Mouse (Mus musculus) liver, adult 2 months (tissue): ENCODE data around the gene Tenm2. TPM values are rescaled to one million over a fixed set of nuclear protein-coding genes. Genes with fewer than 3 reads are reported as not detected.

Experiments used
- DNase-seq: peaks from one replicate; pipeline ENCODE4 v3.0.0-alpha.2; 2011; ENCODE audit warnings: low read depth, low spot score; ENCODE audit errors: extremely low read depth
- H3K27ac ChIP-seq: fragments of 200-500 bp; replicated peaks from 2 replicates; pipeline ENCODE4 v1.5.1; 2012; ENCODE audit warnings: low read depth, mild to moderate bottlenecking, control low read depth, inconsistent platforms, low read length; ENCODE audit not compliant: insufficient read depth
- H3K27me3 ChIP-seq: fragments of 200-500 bp; 2 replicates; pipeline ENCODE4 v1.6.1; 2012; ENCODE audit warnings: mild to moderate bottlenecking, moderate library complexity, low read length, inconsistent platforms; ENCODE audit not compliant: control insufficient read depth, insufficient read depth
- H3K36me3 ChIP-seq: fragments of 200-500 bp; 2 replicates; pipeline ENCODE4 v1.6.1; 2012; ENCODE audit warnings: low read length, inconsistent platforms; ENCODE audit not compliant: control insufficient read depth, insufficient read depth
- H3K4me1 ChIP-seq: fragments of 200-500 bp; 2 replicates; pipeline ENCODE4 v1.6.1; 2011; ENCODE audit warnings: low read length; ENCODE audit not compliant: control insufficient read depth, insufficient read depth
- H3K4me3 ChIP-seq: fragments of 200-500 bp; 2 replicates; pipeline ENCODE4 v1.5.1; 2011; ENCODE audit warnings: low read depth, mild to moderate bottlenecking, control low read depth, low read length, moderate library complexity; ENCODE audit not compliant: insufficient read depth
- H3K79me2 ChIP-seq: fragments of 200-500 bp; 2 replicates; pipeline ENCODE4 v1.6.1; 2012; ENCODE audit warnings: inconsistent platforms, mild to moderate bottlenecking, low read length, moderate library complexity; ENCODE audit not compliant: control insufficient read depth, insufficient read depth
- H3K9ac ChIP-seq: fragments of 200-500 bp; 2 replicates; pipeline ENCODE4 v1.6.1; 2012; ENCODE audit warnings: low read depth, mild to moderate bottlenecking, control low read depth, inconsistent platforms, low read length
- CTCF ChIP-seq: fragments of 200-500 bp; IDR thresholded peaks from 2 replicates; pipeline ENCODE4 v1.5.1; 2011; ENCODE audit warnings: low read depth, low read length, control low read depth
- POLR2A ChIP-seq: fragments of 200-500 bp; IDR thresholded peaks from 2 replicates; pipeline ENCODE4 v1.6.1; 2011; ENCODE audit warnings: low read length, control low read depth; ENCODE audit not compliant: insufficient read depth; ENCODE audit errors: extremely low read depth
- WGBS: fragments of 180-500 bp; shearing (Covaris S2); methylation state at CpG from one replicate; pipeline ENCODE4 v1.1.7; 2018; 5-methylcytosine and 5-hydroxymethylcytosine counted together
- polyA plus RNA-seq: library from polyadenylated mRNA; depleted of rRNA; stranded (reverse); fragments of >200 nt; gene quantifications from 2 replicates; pipeline ENCODE4 v1.2.3, GENCODE M21; 2012
- total RNA-seq: library from RNA; depleted of rRNA; stranded (reverse); fragments of >200 nt; gene quantifications from 2 replicates; pipeline ENCODE4 v1.2.3, GENCODE M21; 2014

Gene Tenm2
- total and polyA plus RNA-seq, 2 experiments, result not detected

DNA sequence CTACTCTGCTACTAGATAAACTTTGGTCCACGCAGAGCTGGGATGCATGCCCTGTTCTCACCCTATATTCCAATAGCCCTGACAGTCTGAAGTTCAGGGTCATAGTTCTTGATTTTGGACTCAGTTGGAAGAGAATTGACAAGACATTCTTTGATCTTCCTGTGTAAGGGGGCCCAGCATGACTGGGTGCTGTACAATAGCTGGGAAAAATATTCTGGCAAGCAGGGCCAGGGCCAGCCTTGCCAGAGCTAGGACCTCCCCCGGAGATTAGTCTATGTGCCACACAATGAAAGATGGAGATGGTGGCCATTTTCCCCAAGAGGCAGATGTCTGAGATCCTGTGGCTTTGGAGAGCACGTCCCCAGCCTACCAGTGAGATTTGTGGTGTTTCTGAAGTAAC is 1021.2 kb downstream of the Tenm2 start:
- TF ChIP-seq POLR2A, result no peak
- no peak for TF ChIP-seq CTCF
- whole genome bisulfite sequencing, result 80% methylated on average over 3 of the region's 3 CpGs
- H3K4me1 ChIP-seq, result no peaks in the 10 kb centered on the region

DNA sequence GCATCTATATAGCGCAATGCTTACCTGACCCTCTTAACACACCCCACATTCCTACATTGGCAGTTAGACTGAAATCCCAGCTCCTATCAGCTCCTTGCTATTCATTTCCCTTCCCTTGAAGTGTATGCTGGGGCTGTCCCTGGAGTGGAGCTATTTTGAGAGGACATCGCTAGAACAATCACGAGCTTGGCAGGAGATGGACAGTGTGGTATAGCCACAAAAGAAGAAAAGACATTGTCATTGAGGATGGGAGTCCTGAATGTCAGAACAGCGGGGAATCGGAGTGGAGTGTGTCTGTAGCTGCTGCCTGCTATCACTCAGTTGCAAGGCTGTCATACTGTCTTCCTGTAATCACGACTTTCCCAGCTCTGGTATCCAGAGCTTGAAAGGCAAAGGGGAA is 1031.4 kb downstream of the Tenm2 start:
- Histone ChIP-seq H3K27ac (no peak overlapping the region), H3K36me3 (no peaks in the 10 kb centered on the region), H3K9ac (no peak overlapping the region), H3K4me3 (no peak overlapping the region), H3K79me2 (no peaks in the 10 kb centered on the region), H3K4me1 (no peaks in the 10 kb centered on the region), H3K27me3 (0 out of 2 replicates have a peak, but pooled peaks cover 3% of the 10 kb centered on the region)
- TF ChIP-seq CTCF (no peak), POLR2A (no peak)
- 79% methylated on average over 6 of the region's 6 CpGs for WGBS
- DNase-seq, result no peak

More for the DNA sequence above, 1021.2 kb downstream of the Tenm2 start:
- Histone ChIP-seq H3K79me2 (no peaks in the 10 kb centered on the region), H3K36me3 (no peaks in the 10 kb centered on the region), H3K27ac (no peak overlapping the region), H3K9ac (no peak overlapping the region), H3K4me3 (no peak overlapping the region), H3K27me3 (no peaks in the 10 kb centered on the region)
- no peak for DNase-seq

DNA sequence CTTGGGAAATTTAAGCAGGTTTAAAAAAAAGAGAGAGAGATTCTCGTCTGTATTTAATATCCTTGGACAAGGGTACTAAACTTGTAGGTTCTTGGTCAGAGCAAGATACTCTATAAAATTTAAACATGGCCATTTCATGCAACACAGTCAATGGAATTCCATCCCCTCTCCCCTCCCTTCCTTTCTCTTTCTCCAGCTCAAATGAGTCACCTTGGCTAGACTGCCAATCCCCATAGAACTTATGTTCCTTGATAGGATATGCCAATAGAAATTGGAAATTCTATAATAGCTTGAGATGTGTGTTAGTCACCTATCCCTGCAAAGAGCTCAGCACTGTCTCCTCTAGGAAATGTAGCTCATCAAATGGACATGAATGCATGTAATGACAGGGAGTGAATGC is 1031.9 kb downstream of the Tenm2 start:
- Histone ChIP-seq H3K4me1 (no peaks in the 10 kb centered on the region), H3K9ac (no peak overlapping the region), H3K27ac (no peak overlapping the region), H3K27me3 (0 out of 2 replicates have a peak, but pooled peaks cover 3% of the 10 kb centered on the region), H3K36me3 (no peaks in the 10 kb centered on the region), H3K4me3 (no peak overlapping the region), H3K79me2 (no peaks in the 10 kb centered on the region)
- WGBS, result 41% methylated on average over 1 of the region's 1 CpGs
- no peak for DNase-seq
- TF ChIP-seq CTCF, result no peak
- TF ChIP-seq POLR2A, result no peak

DNA sequence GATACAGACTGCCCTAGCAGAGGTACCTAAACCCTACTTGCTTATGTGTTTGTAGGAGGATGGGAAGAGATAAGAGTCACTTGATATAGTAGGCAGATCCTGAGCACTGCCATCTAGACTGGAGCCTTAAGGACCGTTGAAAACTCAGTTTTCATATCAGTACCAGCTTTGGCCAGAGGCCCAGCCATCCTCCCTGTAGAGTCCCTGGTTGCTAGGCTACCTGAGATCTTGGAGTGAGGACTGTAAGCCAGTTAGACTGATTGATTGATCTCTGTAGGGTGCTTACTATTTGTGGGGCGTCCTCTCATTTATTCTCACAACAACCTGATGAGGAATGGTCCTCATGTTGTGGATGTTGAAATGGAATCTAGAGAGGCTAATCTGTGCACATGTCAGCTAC is 1041.4 kb downstream of the Tenm2 start:
- H3K27me3 ChIP-seq, result no peaks in the 10 kb centered on the region; the same call in 1 of the 2 replicates
- H3K4me3 ChIP-seq, result no peak overlapping the region
- H3K4me1 ChIP-seq, result no peaks in the 10 kb centered on the region
- H3K36me3 ChIP-seq, result no peaks in the 10 kb centered on the region
- 69% methylated on average over 2 of the region's 2 CpGs for WGBS
- DNase-seq, result no peak
- no peak overlapping the region for H3K27ac ChIP-seq
- no peak overlapping the region for H3K9ac ChIP-seq
- TF ChIP-seq CTCF (no peak), POLR2A (no peak)
- H3K79me2 ChIP-seq, result no peaks in the 10 kb centered on the region

DNA sequence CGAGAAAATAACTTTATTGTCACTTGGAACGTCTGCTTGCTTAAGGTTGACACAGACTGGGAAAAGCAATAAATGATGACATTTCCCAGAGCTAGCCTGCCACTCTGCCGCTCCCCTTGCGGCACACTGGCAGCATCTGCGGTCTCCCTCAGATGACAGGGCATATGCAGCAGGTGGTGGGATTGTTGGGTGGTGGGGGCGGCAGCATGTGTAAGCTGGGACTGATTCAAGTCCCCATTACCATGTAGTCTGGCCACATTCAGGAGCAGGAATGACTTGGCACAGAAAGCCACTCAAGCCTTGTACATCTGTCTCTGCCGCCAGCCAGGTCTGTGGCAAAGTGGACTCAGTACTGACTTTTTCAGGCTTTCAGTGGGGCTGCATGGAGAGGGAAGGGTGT is 1059.7 kb downstream of the Tenm2 start:
- Histone ChIP-seq H3K27ac (no peak overlapping the region), H3K4me1 (no peaks in the 10 kb centered on the region), H3K27me3 (no peaks in the 10 kb centered on the region), H3K9ac (no peak overlapping the region), H3K4me3 (no peak overlapping the region), H3K79me2 (no peaks in the 10 kb centered on the region), H3K36me3 (no peaks in the 10 kb centered on the region)
- TF ChIP-seq POLR2A, result no peak
- no peak for TF ChIP-seq CTCF
- no peak for DNase-seq
- 81% methylated on average over 7 of the region's 7 CpGs for WGBS

DNA sequence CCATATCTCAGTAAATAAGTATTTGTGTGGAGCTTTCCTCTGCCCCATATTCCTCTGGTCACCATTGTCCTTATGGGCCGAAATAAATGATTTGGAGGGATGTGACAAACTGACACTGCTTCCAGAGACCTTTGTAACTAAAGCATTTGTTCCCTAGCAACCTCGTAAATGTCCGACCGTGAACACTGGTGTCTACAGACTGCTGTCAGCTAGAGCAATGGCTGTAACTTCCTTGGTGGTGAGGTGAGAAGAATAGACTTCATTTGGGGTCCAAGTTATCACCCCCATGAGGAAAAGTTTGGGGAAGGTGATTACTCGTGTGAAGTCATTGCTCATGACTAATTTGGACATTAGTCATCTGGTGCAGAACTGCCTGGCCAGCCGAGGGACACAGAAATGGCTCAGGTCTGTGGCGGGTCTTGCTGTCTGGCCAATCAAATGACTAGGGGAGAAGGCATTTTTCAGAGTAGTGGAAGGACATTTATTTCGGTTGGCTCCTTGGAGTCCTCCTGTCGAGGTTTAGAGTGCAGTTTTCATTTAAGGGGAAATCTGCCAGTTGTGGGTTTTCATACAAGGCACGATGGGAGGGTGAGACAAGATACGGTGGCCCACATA is 1062.6 kb downstream of the Tenm2 start:
- Histone ChIP-seq H3K9ac (no peak overlapping the region), H3K4me1 (no peaks in the 10 kb centered on the region), H3K4me3 (no peak overlapping the region), H3K79me2 (no peaks in the 10 kb centered on the region), H3K27me3 (no peaks in the 10 kb centered on the region), H3K27ac (no peak overlapping the region), H3K36me3 (no peaks in the 10 kb centered on the region)
- DNase-seq, result no peak
- 79% methylated on average over 11 of the region's 11 CpGs for WGBS
- no peak for TF ChIP-seq POLR2A
- TF ChIP-seq CTCF, result no peak
